Mouse (Mus musculus) stomach, postnatal 0 days (tissue): Measurements from ENCODE around the gene Syngr2.

ENCODE experiments used
- CTCF ChIP-seq: IDR thresholded peaks from 2 replicates; pipeline ENCODE4 v1.5.1; 2016; ENCODE audit warnings: antibody characterized with exemption, low read depth, mild to moderate bottlenecking, moderate library complexity
- EP300 ChIP-seq: optimal IDR thresholded peaks from 2 replicates; pipeline ENCODE3; 2016; ENCODE audit warnings: antibody characterized with exemption

DNA sequence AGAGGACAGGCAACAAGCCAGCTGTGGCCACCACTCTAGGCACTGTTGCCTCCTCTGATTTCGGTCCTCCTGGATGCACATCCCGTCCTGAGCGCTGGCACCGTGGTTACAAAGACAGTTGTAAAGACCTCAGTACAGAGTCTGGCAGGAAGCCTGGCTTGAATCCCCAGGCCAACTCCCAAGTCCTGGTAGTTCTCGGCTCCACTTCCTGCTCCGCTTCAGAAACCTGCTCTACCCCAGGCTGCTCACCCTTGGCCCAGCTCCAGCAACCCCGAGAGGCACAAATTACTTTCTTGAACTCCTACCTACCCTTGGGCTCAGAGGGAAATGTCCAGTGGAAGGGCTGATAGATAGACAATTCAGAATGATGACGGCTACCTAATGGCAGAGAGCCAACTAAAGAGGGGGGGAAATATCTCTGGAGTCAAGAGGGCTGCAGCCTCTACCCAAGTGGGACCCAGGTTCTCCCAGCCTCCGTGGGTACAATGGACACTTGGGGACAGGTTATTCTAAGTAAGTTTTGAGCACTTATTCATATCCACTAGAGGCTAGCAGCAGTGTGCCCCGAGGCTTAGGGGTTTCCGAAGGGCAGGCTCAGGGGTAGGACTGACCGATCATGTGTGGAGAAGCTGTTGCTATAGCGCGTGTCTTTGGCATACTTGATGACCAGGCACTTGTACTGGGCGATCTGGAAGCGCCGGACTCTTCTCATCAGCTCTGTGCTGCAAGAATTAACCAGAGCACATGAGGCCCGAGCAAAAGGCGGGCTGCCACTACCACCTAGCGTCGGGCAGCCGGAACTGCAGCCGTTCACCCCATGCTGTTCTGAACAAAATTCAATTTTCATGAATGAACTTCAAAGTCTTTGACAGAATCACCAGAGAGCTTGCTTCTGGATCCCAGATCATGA, 14.8 kb downstream of the Syngr2 start:
- TF ChIP-seq CTCF = peak; percentile 94
- TF ChIP-seq EP300 = no peak
